Mouse (Mus musculus) spleen, postnatal 4 days (tissue): ENCODE measurements around the gene Atp11c.

Experiments used
- DNase-seq, 2 experiments: peaks; one replicate each; pipeline ENCODE4 v3.0.0; 2022; ENCODE audit warnings: low spot score in 2 of 2

Atp11c gene

GRCm38 (mm10) chrX:60386852-60387251, 205.6 kb downstream of the Atp11c start:
- DNase-seq = no peak

DNA sequence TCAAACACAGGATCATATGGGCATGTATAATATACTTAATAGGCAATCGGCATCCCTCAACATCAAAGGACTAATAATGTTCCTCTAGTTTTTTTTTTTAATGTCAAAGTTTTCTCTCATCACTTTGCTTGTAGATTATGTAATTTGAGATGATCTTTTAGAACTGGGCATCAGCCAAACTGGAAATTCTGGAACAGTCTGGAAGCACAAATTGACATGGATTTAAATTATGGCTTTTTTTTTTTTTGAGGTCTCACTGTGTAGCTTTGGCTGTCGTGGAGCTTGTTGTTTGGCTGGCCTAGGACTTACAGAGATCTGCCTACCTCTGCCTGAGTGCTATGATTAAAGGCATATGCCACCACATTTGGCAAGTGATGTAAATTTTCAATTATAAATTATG, 210.8 kb downstream of the Atp11c start:
- DNase-seq = no peak

DNA sequence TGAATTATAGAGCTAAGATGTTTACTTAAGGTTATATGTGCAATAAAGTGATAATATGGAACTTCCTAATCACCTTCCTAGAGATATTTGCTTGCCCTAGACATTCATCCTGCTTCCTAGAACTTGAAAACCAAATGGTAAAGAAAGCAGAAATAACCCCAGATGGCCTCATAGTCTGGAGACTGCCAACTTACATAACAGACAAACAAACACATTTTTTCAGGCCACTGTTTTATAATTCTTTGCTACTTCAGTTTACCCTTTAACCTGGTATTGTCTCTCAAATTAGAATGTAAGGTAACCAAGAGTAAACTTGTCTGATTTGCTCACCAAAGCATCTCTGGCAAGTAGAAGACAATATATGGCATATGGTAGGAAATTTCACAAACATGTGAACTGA, 212.1 kb downstream of the Atp11c start:
- DNase-seq = no peak

DNA sequence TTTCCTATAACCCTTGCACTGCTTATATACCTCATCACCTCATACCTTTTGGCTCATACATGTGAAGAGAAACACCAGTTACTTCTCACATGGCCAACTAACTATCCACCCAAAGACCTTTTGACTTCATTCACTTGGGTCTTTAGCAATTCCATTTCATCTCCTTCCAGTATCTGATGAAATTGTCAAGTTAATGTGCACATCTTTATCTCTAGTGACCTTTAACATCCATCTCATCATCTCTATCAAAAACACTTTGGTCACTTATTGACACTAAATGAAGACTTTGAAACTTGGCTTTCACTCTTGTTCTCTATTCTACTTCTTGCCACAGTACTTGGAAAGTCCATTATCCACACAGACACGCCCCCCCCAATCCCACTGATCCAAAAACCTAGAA, 243.8 kb downstream of the Atp11c start:
- no peak for DNase-seq

DNA sequence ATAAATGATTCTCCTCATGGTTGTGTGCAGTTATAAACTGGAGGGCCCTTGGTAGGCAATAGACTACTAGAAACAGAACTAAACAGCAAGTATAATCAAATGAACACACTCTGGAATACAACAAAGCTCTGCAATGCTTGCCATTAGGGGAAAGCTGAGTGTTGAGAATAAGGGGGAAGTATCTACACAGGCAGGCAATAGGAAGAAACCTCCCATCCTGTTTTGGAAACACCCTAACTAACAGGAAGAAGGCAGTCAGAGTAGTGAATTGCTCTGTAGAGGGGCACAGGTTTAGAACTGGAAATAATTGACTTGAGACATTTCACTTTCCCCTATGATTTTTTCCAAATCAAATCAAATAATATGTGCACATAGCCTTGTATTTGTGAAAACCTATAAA, 247.1 kb downstream of the Atp11c start:
- no peak for DNase-seq

DNA sequence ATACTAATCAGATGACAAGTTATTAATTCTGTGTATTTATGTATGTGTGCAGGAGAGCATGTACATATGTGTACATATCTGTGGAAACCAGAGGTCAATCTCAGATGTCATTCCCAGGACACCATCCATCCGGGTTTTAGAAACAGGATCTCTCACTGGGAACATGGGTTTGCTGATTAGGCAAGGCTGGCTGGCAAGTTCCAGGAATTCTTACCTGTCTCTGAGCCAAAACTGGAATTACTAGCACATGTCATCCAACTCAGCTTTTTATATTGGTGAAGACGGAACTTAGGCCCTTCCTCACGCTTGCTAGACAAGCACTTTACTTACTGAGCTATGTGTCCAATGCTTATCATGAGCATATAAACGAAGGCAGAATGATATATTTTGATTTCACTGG, 247.5 kb downstream of the Atp11c start:
- no peak for DNase-seq

GRCm38 (mm10) chrX:60329735-60330134, 262.8 kb downstream of the Atp11c start:
- DNase-seq = no peak

GRCm38 (mm10) chrX:60321321-60321720, 271.2 kb downstream of the Atp11c start:
- DNase-seq = no peak

- DNase-seq = no peak
These were observed 274.8 kb downstream of the Atp11c start for GRCm38 (mm10) chrX:60317661-60318060.

DNA sequence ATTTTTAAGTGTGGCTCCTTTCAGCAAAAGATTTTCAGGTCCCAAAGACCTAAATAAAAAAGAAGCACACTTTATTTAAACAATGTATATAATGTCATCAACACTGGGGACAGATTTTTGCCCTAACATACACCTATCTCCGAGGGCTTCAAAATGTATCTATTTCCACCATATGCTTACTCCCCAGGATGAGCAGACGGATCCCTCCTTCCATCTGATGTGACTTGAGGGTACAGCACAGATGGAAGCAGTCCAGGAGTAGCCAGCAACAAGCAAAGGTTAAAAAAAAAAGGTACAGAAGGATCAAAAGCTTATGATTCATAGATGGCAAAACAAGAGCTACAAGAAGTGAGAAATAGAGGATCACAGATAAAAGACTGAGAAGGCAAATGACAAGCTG, 300.2 kb downstream of the Atp11c start:
- DNase-seq = no peak

- DNase-seq = no peak
These were observed 337.2 kb downstream of the Atp11c start for GRCm38 (mm10) chrX:60255346-60255745.

- no peak for DNase-seq
These were observed 404.8 kb downstream of the Atp11c start for GRCm38 (mm10) chrX:60187726-60188125.

- DNase-seq = no peak
These were observed 409.9 kb downstream of the Atp11c start for GRCm38 (mm10) chrX:60182611-60183010.

GRCm38 (mm10) chrX:60178744-60179458, 413.6 kb downstream of the Atp11c start, which contains the start of gene Mcf2:
Gene Mcf2 (minus strand): TSS chrX:60179089.
- no peak for DNase-seq

DNA sequence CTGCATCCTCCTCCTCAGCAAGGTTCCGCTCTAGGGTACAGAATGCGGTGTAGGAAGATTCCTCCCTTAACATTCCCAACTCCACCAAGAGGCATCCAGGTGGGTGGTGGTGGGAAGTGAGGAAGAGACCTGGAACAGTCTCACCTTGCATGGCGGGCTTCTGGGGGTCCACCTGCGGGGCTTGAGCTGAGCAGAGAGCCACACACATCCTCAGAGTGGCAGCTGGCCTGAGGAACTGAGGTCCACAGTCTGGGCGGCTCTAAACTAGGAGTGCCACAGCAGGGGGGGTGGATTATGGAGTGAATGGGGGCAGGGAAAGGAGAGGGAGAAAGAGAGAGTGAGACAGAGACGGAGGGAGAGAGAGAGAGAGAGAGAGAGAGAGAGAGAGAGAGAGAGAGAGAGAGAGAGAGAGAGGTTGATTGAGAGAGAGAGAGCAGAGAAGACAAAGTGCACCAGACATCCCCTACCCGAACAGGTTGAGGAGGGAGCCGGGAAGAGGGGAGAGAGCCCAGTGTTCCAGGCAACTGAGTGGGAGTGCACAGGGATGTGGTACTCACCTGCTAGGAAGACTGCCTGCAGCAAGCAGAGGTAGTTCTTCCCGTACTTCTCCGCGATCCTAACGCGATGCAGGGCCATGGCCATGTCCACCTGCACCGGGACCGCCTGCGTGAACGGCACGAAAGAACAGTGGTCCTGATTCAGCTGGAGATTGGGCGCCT, 414.3 kb downstream of the Atp11c start:
- DNase-seq = no peak
